Mouse (Mus musculus) brain, embryonic 18.5 days (tissue): ENCODE measurements around the gene Cdkal1.

ENCODE experiments used
- DNase-seq: peaks from one replicate; pipeline ENCODE4 v3.0.0-alpha.2; 2012; ENCODE audit warnings: low read depth, low spot score

Cdkal1 gene

DNA sequence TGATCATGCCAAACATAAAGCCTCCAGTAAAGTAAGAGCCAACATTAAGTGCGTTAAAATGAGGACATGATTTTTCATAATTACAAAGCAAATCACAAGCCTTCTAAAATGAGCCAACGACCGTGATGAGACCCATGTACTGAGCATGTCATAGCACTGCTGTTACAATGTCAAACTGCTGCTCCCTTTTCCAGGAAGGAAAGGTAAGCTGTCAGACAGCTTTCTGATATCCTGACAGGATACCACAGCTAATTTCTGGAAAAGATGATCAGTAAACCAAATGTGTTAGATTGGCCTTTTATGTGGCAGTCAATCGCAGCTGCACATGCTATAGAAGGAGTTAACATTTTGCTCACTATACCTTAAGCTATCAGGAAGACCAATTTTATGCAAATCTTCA, 44.7 kb downstream of the Cdkal1 start:
- DNase-seq, result no peak

DNA sequence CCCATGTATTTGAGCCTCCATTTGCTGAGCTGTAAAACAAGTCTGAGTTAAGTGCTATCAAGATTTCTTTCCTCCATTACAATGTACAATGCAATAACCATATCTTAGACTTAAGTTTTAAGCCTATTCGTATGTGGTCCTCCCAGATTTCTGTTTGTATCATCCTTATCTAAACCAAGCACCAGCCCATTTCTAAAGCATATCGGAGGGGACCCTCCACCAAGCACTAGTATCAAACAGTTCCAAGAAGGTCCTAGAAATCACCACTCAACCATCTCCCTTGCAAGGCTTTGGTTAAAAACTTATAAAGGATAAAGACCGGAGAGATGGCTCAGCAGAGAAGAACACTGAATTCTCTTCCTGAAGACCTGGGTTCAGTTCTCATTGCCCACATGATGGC, 47.1 kb downstream of the Cdkal1 start:
- DNase-seq, result no peak

DNA sequence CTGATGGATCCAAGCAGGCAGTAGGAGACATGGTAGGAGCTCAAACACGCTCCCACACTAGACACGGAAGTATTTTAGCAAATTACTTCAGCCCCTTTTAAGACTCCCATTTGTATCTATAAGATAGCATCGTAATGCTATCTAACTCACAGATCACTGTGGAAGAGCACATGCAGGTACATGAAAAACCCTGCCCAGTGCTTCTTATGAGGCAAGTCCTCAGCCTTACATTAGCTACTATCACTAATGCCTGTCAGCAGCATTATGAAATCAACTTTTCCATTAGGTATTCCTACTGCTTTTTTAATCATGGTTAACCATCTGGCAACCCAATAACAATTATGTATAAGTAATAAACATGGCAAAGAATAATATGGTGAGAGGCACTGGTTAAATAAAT, 47.5 kb downstream of the Cdkal1 start:
- DNase-seq, result no peak

DNA sequence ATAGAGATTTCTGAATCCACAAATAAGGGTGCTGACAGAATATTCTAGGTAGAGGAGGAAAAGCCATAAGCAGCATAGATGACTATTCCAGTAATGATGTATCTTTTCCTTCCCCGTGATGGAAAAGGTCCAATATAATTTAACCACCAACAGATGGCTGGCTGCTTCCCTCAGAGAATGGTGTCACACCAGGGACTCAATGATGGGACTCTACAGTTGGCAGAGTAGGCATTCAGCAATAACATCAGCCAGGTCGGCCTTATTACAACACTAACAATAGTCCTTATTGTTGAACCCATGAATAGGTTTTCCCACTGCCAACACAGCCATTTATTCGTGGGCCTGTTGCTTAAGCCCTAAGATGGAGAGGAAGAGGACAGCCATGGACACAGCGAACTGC, 48.6 kb downstream of the Cdkal1 start:
- no peak for DNase-seq

DNA sequence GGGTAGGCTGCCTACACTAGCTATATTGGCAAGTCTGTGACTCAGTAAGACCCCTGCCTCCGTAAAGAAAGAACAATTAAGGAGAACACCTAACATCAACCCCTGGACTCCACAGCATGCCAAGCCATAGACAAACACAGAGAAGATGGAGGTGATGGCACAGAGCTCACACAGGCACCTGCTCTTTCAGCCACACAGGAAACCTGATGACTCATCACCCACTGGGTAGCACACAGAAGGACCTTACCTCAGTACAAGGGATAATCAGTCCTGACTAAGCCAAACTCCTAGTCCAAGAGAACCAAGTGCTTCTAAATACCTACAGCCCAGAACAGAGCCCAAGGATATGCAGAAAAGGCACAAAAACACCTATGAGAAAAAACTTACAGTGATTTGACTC, 50.2 kb downstream of the Cdkal1 start:
- no peak for DNase-seq

DNA sequence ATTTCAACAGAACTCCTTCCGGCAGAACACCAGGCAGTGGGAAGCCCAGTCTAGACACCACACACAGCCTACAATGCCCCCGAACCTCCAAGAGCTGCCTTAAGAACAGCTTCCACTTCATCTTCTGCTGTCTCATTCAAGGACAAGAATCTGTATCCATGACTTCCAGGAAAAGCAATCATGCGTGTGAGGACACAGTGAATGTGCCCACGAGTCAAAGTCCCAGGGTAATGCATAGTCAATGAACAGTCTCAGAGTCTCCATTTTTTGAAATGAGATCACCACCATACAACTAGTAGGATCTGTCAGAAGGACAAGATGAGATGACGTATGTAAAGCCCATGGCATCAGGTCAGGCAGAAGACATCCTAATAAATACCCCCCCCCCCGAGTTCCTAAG, 51.4 kb downstream of the Cdkal1 start:
- no peak for DNase-seq

DNA sequence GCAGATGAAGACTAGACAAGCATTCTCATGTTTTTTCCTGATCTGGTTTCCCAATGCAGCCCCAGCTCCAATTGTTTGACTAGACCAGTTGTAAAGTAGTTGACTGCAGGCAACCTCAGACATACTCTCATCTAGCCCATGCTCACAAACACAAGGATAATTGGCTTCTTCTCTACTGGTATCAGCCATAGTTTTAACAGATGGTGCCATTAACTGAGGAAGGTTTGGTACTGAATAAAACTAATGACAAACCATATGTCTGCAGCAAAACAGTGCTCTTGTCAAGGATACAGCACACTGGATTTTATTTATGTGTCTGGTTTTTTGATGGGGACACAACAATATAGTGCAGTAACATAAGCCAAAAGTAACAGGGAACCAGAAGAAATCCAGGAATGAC, 52.8 kb downstream of the Cdkal1 start:
- DNase-seq, result no peak

DNA sequence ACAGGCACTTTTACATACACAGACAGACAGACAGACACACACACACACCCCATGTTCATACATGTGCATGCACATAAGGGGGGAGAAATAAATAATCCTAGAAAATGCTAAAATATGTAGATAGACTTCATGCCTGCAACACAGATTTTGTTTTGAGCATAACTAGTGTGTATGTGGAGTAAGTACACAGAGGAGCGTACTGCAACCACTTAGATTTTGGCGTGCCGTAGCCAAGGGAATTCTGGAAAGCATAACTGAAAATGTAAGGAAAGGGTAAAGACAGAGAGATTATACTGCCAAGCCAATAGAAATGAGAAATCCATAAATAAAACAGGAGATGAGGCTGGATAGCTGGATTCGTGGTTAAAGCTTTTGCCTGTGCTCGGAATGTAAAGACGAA, 55.4 kb downstream of the Cdkal1 start:
- DNase-seq, result peak; percentile 26

DNA sequence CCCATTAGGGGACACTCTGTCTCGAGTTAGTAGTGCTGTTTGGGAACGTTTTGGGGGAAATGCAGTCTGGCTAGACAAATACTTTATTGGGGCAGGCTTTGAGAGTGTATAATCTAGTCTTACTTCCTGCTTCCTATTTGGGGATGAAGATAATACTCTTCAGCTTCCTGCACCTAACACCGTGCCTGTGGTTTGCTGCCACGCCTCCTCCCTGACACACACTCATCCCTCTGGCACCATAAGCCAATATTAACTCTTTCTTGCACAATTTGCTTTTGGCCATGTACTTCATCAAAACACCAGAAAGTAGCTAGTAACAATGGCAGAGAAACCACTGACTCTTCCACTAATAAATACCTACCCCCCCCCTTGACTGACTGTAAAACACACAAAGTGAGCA, 63.4 kb downstream of the Cdkal1 start:
- DNase-seq, result no peak

DNA sequence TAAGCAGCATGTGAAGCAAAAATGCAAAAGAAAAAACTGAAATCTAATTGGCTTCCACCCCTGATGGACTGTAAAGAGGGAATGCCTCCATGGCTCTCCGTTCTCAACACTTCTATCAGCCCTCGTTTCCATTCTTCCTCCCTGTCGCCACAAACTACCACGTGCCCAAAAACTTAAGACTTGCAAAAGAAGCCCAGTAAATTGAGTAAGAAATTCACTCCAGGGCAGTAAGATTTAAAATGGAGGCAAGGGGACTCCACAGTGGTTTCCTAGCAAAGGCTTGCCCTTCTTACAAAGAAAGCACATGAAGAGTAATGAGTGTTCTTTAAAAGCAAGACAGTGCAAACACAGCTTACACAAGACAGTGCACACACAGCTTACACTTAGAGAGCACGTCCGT, 64.0 kb downstream of the Cdkal1 start:
- DNase-seq, result no peak

DNA sequence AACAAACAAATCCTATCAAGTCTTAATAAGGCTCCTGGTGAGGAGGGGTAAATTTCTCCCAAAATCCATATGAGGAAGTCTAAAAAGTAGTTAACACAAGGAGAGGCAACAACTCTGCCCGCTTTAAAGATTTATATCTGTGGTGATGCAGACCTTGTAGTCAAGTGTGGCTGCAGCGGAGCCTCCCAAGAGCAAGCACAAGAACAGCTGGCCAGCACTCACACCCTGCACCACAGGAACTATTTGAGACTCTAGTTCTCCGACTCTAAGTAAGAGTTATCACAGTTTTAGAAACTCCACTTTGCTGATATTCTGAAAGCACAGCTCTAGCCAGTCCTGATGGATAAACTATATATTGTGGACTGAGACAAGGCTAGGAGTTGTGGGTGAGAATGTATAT, 68.5 kb downstream of the Cdkal1 start:
- no peak for DNase-seq

DNA sequence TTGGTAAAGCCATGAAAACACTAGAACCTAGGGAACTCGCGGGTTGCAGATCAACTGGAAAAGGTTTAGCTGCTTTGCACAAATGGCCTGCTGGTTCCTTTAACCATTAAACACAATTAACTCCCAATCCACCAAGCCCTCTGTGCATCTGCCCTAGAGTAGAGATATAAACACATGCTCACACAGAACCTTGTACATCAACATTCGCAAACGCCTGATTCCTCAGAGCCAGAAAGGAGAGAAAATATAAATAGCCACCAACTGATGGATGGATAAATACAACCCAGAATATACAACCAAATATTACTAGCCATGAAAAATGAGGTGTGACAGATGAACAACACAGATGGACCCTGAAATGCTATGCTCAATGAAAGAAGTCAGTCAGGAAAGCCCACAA, 70.6 kb downstream of the Cdkal1 start:
- no peak for DNase-seq

DNA sequence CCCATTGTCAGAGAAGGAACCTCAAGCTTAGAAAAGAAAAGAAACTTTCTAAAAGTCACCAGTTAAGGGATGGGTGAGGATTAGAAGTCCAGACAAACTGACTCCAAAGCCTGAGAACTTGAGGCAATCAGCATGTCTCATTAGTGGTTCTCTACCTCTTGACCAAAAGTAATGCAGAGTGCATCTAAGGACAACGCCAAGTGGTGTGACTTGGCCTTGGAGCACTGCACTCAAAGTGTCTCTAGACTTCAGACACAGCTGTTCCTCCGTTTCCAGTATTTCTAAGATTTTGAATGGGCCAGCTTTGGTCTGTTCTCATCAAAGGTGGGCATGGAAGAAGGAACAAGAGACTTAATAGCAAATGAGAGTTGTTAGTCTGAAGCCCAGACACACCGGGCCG, 74.1 kb downstream of the Cdkal1 start:
- DNase-seq, result no peak

DNA sequence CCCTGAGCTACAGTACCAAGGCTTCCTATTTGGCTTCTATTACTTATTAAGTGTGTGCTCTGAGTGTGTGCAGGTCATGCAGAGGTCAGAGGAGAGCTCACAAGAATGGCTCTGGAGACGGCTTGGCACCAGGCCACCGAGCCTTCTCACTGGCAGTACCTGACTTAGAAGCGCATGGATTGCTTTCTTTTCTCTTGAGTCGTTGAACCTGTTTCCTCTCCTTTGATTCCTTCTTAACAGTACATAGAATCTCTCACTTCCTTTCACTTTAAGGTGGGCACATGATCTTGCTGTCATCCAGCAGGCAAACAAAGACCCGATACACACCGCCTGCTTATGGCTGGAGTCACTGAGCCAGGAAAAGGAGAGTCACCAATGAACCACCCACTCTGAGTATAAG, 74.8 kb downstream of the Cdkal1 start:
- DNase-seq, result no peak

DNA sequence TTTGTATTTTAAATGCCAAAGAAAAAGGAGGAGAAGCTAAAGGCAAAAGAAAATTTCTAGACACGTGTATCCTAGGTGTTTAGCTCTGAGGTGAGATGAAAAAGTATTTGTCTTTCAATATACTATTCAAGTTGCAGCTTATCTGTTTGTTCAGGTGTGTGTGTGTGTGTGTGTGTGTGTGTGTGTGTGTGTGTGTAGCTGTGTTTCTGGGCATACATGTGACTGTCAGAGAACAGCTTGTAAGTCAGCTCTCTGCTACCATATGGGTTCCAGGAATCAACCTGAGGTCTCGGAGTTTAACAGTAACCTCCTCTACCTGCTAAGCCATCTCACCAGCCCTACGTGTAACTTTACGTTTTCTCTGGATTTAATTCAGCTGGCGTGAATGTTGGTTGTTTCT, 76.0 kb downstream of the Cdkal1 start:
- no peak for DNase-seq

DNA sequence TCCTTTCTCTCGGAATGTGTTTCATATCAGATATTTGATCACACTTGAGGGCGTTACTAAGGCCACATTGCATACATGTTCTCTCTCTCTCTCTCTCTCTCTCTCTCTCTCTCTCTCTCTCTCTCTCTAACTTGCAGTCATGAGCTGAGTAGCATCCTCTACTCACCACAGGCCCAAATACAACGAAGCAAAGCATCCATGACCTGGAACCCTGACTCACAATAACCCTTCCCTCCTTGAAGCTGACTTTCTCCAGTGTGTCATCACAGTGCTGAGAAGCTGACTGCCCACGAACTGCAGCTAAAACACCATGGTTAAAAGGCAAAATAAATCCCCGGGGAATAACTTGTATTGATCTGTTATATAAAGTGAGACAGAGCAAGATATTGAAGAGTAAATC, 76.4 kb downstream of the Cdkal1 start:
- no peak for DNase-seq

DNA sequence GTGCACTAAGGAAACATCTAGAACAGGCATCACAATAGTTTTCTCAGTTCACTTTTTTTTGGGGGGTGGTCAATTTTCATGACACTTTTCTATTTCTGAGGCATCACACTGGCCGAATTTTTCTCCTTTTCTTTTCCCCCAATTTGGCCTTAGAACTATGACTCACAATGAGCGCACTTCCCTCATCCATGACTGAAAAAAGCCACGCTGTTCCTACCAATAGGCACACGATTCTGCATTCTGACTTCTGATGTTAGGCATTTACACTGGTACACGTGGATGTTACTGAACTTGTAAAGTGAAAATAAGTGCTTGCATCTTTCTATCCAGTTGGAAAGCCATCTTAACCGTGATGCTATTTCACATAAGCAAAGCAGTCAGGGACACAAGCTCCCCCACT, 77.3 kb downstream of the Cdkal1 start:
- DNase-seq, result no peak

DNA sequence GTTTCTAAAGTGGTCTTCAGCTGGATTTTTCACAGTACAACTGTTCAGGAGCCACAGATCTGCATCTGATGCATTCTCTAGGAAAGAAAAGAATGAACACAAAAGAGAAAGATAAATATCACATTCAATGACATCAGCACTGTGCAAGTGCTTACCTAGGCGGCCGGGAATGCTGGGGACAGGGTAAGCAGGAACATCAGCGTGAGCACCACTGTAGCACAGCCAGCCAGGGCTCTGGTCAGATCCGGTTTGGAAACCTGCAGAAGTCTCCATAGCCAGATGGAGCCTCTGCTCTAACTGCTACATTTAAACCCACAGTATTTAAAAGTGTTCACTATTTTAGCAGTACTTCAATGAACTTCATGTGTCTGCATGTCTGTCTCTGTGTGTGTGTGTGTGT, 78.2 kb downstream of the Cdkal1 start:
- DNase-seq, result no peak

DNA sequence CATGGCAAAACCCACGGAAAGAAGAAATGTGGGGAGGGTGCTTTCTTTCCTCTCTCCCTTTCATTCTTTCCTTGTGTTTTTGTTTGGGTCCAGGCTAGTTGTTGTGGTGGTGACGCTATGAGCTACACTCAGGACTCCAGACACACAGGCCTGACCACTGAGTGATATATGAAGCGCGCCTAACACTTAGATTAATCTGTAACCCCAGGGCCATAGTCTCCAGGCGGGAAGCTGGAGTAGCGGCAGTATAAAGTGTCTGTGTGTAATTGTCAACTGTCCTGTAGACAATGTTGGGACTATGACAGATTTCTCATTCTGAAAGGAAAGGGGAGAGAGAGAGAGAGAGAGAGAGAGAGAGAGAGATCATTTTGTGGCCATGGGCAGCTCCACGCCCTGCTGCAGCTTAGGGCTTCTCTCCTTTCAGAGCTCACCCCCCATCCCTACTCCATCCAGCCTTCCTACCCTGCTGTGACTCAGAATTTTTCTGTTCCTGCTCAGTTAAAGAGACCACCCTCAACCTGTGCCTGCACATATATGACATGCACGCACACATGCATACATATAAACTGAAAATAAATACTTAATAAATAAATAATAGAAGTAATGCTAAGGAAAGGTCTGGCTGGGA, 79.8 kb downstream of the Cdkal1 start:
- DNase-seq, result no peak

DNA sequence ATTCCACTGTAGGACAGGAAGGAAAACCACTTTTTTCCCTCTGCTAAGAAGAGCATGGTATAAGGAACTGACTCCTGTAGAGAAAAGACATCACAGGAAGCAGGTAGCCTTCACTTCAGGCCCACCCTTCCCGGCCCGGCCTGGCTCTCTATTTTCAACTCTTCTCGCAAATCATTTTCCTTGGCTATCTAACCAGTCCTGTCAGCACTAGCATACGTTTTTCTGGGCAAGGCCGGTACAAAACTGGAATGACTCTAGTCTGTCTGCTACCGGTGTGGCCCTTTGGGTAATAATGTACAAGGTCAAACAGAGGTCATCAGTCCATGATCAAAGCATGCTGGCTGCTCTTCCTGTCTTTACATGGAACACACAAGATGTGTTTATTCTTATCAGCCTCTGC, 81.9 kb downstream of the Cdkal1 start:
- DNase-seq, result no peak

DNA sequence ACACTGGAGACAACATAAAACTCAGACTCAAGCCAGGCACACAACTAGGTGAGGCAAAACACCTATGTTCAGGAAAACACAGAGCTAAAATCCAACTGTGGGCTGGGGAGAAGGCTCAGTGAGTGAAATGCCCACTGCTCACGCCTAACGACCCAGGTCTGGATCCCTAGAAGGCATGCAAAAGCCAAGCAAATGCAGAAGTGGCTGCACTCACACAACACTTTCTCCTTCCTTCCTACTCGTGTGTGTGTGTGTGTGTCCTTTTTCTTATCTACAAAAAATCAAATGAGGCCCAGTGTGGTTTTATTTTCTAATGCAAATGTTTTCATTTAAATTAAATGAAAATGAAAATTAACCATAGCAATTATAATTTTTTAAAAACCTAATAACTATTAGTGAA, 82.5 kb downstream of the Cdkal1 start:
- DNase-seq, result no peak

DNA sequence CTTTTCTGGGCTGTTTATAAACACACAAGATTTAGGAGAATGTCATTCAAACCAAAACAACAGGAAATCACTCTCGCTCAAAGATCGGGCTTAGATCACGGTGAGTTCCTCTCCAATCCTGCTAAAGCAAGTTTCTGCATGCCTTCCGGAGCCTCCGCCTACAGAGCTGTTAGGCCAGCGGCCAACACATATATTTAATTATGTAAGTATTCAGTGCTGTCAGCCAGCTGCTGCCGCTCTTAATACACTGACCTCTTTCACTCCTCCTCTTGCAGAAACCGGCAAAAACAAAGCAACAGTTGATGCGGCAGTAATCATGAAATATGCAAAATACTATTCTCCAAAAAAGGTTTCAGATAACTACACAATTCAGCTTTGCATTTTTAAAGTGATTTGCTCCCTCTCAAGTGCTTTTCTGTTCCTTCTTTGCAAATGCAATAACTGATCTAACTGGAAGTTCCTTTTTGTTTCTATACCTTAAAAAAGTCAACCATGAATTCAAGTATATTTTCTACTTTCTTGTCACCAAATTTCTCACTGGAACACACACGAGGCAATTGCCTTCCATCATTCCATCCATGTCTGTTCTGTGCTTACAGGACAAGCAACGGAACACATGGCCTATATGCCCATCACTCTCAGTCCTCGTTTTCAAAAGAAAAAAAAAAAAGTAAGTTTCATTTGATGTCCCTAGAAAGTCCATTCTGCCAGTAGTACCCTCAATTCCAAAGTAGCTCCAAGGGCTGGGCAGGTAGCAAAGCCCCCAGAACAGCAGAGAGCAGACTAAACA, 85.6 kb downstream of the Cdkal1 start:
- DNase-seq, result peak; percentile 39

DNA sequence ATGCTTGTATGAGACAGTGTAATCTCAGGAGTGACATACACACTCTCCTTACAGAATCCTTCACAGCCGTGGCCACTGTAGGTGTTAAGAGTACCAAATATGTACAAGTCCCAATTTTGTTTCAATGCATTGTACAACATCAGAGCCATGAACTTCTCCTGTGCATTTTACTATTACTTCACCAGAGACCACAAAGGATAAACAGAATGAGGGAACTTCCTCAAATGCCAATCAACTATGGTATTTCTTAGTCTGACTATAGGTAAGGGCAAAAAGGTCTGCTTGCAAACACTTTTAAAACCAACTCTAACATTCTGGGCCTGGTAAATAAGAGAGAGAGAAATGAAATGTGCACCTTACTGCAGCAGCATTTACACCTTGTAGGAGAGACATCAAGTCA, 87.4 kb downstream of the Cdkal1 start:
- DNase-seq, result no peak

DNA sequence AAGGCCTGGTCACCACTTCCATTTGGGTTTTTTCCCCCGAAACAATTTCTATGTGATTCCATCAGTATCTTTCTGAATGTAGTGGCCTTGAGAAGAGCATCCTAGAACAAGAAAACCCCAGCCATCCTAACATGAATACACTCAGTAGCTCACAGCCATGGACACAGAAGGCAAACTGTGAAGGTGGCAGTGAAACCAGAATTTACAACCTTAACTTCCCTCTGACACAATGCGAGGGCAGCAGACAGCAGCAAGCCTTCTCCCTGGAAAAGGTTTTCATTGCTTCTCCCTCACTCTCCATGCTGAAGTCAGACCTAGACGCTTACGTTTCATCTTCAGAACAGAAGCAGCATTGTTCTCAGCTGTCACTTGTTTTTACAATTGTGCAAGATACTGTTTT, 87.9 kb downstream of the Cdkal1 start:
- DNase-seq, result no peak
